Mouse (Mus musculus) kidney, adult 8-10 months (tissue): ENCODE measurements at regions not wholly inside any gene's neighbourhood (a gene's known extent, or its start where the extent isn't known, plus 50 kb on each side); places are given as distances from the start of the nearest gene placed in this dataset.
A peak's percentile ranks its signal among the peaks of the same experiment; 100 is the strongest.

Source experiments
- DNase-seq, 2 experiments: peaks; one replicate each; pipeline ENCODE4 v3.0.0; 2022

GRCm38 (mm10) chr10:3630763-3631223 is 90.8 kb downstream of the Iyd start:
- DNase-seq, result peak; percentile 52 to 80

DNA sequence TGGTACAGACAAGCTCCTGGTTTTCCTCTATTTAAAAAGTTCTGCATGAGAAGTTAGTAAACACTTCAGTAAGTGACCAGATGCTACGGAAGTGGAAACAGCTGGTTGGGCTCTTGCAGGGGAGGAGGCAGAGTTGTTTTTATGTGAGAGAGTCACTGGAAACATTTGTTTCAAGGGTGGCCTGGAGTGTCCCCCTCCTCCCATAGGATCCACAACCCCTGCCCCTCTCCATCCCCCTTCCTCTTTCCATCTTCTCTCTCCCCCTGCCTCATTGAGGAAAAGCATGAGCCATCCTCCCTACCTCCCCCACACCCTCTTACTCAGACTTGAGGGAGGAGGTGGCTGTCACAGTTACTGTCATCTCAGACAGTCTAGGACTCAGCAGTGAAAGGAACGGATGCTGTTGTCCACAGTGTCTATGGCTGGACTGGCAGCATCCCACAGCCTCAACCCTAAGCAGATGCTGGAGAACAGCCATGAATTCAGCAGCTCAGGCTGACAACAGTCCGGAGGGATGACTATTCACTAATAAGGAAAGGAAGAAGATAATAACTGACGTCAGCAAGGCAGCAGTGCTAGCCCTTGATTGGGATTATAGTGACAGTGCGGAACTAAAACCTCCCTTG is 93.9 kb downstream of the Iyd start:
- DNase-seq, result peak; percentile 9 to 36

DNA sequence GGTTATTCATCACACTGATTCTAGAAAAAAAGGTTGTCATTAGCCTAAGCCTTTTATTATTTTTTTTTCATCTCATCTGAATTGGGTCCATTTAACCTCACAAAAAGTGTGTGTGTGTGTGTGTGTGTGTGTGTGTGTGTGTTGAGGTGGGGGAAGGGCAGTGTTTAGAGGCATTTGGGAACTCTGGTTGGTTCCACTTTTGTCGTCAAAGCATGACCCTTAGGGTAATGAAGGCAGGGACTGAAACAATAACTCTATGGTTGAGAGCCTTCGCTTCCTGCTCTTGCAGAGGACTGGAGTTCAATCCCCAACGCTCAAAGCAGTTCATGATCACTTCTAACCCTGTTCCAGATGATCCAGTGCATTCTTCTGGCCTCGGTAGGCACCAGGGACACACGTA is 96.1 kb upstream of the Plekhg1 start:
- DNase-seq, result no peak

DNA sequence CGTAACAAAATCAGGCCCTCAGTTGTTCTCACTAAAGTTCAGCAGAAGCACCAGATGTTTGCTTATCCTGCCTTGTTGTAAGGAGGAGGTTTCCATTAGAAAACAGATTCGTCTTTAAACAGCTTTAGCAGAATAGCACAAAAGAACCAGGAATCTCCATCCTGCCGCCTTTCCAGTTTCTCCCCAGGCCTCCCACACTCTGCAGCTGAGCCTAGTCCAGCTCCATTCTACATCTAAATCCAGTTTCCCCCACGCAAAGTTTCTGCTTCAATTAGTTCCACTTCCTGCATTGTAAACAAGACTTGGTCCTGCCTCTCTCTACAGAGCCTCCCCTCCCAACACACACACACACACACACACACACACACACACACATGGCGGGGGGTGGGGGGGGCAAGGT is 95.1 kb upstream of the Plekhg1 start:
- no peak for DNase-seq

- no peak for DNase-seq
Observed at GRCm38 (mm10) chr10:3646151-3646910, 93.8 kb upstream of the Plekhg1 start.

DNA sequence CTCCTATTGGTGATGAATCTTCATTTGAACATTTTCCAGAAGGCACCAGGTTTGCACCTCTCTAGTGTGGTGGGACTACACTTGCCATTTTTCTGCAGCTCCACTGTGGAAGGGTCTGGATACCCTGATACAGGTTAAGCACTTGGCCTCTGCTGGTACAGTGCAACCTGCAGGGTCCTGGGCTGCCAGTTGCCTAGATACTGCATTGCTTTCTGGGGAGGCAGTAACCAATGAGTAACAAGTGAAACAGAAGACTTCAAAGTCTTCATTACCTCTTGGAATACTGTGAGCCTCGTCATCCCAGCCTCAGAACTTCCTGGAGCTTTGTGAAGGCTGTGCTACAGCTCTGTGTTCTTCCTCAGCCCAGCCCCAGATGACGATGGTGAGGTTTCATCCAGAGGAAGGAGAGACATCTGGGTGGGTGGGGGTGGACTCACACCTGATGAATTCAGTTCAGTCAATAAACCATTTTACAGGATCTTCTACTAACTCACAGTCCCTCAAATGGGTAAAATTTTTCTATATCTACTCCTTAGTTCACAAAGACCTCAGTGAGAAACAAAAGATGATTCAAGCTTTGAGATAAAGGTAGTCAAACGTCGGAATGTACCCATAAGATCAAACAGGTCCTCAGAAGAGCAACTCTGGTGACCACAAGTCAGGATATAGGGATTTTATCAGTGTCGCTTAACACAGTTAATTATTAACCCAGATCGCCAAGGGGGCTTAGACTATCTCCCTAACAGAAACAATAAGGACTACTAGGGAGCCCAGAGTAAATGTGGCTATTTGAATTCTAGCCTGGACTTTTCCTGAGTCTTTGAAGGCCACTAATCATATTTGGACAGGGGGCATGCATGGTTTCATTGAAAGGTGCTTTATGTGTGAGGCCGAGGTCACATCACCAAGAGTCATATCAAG is 92.1 kb upstream of the Plekhg1 start:
- no peak for DNase-seq

DNA sequence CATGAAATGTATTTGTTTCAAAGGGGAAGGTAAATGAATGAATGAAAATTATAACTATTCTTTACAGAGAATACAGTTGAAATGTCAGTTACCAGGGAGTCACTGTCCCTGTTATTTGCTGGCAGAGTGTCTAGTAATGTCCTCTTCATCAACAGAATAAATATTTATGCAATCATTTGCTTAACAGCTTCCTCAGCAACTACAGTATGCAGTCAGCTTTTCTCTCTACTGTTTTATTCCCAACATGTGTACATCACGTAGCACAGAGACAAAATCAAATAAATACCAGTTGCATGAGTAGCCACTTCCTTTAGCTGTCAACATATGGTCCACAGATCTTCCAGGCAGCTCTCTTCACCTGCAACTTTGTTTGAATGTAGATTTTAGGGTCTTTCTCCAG is 90.2 kb upstream of the Plekhg1 start:
- DNase-seq, result no peak

DNA sequence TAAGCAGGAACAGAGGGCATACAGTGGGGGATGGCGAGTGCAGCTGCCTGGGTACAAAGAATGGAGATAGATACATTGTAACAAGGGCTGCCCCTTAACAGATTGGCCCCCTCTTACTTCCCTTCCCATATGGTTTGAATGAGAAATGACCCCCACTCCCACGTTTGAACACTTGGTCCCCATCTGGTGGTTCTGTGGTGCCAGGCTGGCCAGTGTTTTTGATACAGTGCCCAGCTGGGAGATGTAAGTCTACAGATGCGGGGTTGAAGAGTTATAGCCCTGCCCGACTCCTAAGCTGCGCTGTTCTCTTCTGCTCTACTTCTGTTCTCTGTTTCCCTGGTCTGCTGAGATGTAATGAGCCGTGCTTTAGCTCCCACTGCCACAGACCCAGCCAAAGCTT is 89.6 kb upstream of the Plekhg1 start:
- no peak for DNase-seq

GRCm38 (mm10) chr10:3652522-3652921 is 87.6 kb upstream of the Plekhg1 start:
- no peak for DNase-seq

DNA sequence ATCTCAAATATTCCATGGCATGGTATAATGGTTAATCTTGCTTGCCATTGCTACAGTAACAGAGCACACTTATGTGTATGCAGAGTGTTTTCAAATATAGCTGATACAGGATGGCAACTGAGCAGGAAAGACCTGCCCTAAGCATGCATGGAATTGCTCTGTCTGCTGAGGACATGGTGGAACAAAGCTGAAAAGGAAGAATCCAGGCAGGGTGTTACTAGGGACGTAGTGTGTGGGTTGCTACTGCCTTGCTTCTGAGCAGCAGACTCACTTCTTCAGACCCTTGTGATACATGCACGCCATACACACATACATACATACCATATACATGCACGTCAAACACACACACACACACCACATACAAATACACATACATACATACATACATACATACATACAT is 84.1 kb upstream of the Plekhg1 start:
- DNase-seq, result no peak

DNA sequence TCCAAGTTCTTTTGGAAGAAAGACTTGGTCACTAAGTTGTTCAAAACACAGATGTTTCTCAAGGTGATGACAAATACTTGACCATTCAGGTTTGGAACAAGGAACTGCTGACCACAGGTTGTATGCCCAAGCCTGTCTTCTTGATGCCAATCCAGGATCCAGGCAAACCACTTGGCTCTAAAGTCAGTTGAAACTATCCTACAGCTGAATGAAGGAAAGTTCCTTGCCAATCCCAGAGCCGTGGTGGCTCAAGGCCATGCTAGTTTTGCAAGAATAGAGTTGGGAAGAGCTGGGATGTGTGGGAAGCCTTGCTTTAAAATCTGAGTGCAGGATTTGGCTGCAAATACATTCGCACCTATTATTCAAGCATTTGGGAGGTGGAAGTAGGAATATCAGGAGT is 78.0 kb upstream of the Plekhg1 start:
- no peak for DNase-seq

- peak; percentile 13 to 35 for DNase-seq
Observed at GRCm38 (mm10) chr10:3662571-3662970, 77.6 kb upstream of the Plekhg1 start.

DNA sequence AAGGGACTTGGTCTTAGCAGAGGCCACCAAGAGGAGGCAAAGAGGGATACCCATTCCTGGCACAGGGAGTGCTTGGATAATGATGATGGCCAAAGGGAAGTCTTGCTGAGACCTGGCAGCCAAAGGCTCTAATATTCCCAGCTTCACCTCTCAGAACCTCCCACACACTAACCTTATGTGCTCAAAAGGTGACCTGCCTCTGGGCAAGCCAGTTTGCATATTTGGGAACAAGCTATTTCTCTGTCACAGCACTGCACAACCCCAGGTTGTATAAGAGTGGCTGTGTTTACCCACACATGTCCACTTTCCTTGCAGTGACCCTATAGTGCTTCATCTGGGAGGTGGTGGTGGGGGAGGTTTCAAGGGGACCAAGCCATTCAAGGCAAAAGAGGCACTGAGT is 76.9 kb upstream of the Plekhg1 start:
- DNase-seq, result peak; percentile 36 to 78

DNA sequence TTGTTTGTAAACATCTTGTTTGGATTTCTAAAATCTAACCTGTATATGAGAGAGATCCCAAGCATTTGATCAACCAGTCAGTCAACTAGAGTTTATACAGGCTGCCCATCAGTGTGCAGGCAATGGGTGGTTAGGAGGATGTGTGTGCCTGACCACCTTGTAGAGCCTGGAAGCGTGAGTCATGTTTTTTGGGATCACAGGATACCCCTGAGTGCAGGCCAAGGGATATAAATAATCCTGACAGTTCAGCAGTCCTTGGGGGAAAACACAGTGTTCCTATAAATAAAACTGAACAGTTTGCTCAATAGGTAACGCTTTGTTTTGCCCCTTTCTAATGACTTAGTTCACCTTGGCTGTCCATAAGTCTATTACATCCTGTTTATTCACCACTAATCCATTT is 55.7 kb upstream of the Plekhg1 start:
- no peak for DNase-seq
